Mouse (Mus musculus) kidney, postnatal 0 days (tissue): ENCODE measurements around the gene Hfe2. TPM values are rescaled to one million over a fixed set of nuclear protein-coding genes. Genes with fewer than 3 reads are reported as not detected.
"Not testable (repeated sequence)": the region's sequence is repeated elsewhere in the genome, so short reads cannot be mapped to it uniquely, and the experiment has no call there.

Source experiments
- ATAC-seq: fragments of 200-750 bp; cut with Nextera tagmentation; replicated peaks from 2 replicates; pipeline ENCODE4 v1.8.0; 2017; ENCODE audit warnings: low read depth, moderate number of reproducible peaks, moderate TSS enrichment, moderate library complexity; ENCODE audit not compliant: low FRiP score
- DNase-seq: peaks from one replicate; pipeline ENCODE4 v3.0.0-alpha.2; 2016; ENCODE audit warnings: low spot score
- H3K27ac ChIP-seq: fragments of 300-500 bp; sonication (generic); 2 replicates; pipeline ENCODE4 v1.5.1; 2014; ENCODE audit warnings: mild to moderate bottlenecking
- H3K27me3 ChIP-seq: fragments of 300-500 bp; sonication (generic); 2 replicates; pipeline ENCODE4 v1.6.1; 2014; ENCODE audit warnings: low read length, mixed read lengths; ENCODE audit not compliant: insufficient read depth
- H3K36me3 ChIP-seq: fragments of 300-500 bp; sonication (generic); 2 replicates; pipeline ENCODE4 v1.6.1; 2014; ENCODE audit warnings: low read length, mixed read lengths; ENCODE audit not compliant: insufficient read depth
- H3K4me1 ChIP-seq: fragments of 300-500 bp; sonication (generic); replicated peaks from 2 replicates; pipeline ENCODE4 v1.6.1; 2014; ENCODE audit warnings: antibody characterized with exemption, low read length, mixed read lengths; ENCODE audit not compliant: insufficient read depth
- H3K4me2 ChIP-seq: fragments of 300-500 bp; sonication (generic); 2 replicates; pipeline ENCODE4 v1.6.1; 2014; ENCODE audit warnings: mild to moderate bottlenecking, low read length, moderate library complexity, mixed read lengths
- H3K4me3 ChIP-seq: fragments of 300-500 bp; sonication (generic); replicated peaks from 2 replicates; pipeline ENCODE4 v1.5.1; 2014; ENCODE audit warnings: low read depth, low read length
- H3K9ac ChIP-seq: fragments of 300-500 bp; sonication (generic); 2 replicates; pipeline ENCODE4 v1.6.1; 2014; ENCODE audit warnings: low read depth, low read length
- H3K9me3 ChIP-seq: fragments of 300-500 bp; sonication (generic); replicated peaks from 2 replicates; pipeline ENCODE4 v1.6.1; 2016; ENCODE audit warnings: low read length, inconsistent platforms, mixed read lengths
- CTCF ChIP-seq: IDR thresholded peaks from 2 replicates; pipeline ENCODE4 v1.5.1; 2016; ENCODE audit warnings: antibody characterized with exemption, low read depth, mild to moderate bottlenecking, moderate library complexity
- WGBS: fragments of 180-500 bp; shearing (Covaris S2); extraction: QIAGEN DNeasy Blood & Tissue Kit; methylation state at CpG from one replicate; pipeline ENCODE4 v1.1.7; 2014; 5-methylcytosine and 5-hydroxymethylcytosine counted together
- polyA plus RNA-seq: library from polyadenylated mRNA; unstranded; fragments of >200 nt; fragmentation: Nextera tagmentation; extraction: Ambion mirVana; gene quantifications from 2 replicates; pipeline ENCODE4 v1.2.1, GENCODE M21; 2015

Gene Hfe2
- polyA plus RNA-seq, 1 experiment from 2014 or later, result 0.07 TPM

GRCm38 (mm10) chr3:96487596-96488289, 37.2 kb upstream of the Hfe2 start:
- peak; percentile 52; the same call in 1 of the 2 replicates for TF ChIP-seq CTCF
- no peak for ATAC-seq
- H3K27me3 ChIP-seq, result no peaks in the 10 kb centered on the region
- H3K9me3 ChIP-seq, result no peaks in the 10 kb centered on the region
- H3K9ac ChIP-seq, result peak overlapping the region; percentile 52; the same call in 1 of the 2 replicates
- H3K4me2 ChIP-seq, result peak overlapping the region; percentile 53
- peak overlapping the region; percentile 11 for H3K4me3 ChIP-seq
- DNase-seq, result peak; percentile 65
- peak overlapping the region; percentile 85 for H3K27ac ChIP-seq
- WGBS, result 5% methylated on average over 25 of the region's 26 CpGs
- no peaks in the 10 kb centered on the region for H3K36me3 ChIP-seq
- no peaks in the 10 kb centered on the region for H3K4me1 ChIP-seq

GRCm38 (mm10) chr3:96488290-96488906, 36.6 kb upstream of the Hfe2 start:
- ATAC-seq, result peak; percentile 88
- not testable (repeated sequence) for DNase-seq, H3K27me3 ChIP-seq, H3K36me3 ChIP-seq, H3K9me3 ChIP-seq, H3K4me1 ChIP-seq
- Histone ChIP-seq H3K27ac (peak overlapping the region; percentile 85), H3K4me3 (peak overlapping the region; percentile 11), H3K4me2 (peak overlapping the region; percentile 53), H3K9ac (peak overlapping the region; percentile 52; the same call in 1 of the 2 replicates)
- WGBS, result no CpG with 5 or more reads among the region's 55 CpGs

- H3K9me3 ChIP-seq, H3K27me3 ChIP-seq, H3K4me1 ChIP-seq, H3K4me2 ChIP-seq, DNase-seq, H3K9ac ChIP-seq, H3K36me3 ChIP-seq, H3K4me3 ChIP-seq: not testable (repeated sequence)
- under 1% methylated on average over 7 of the region's 31 CpGs for WGBS
- peak overlapping the region; percentile 77; the same call in 1 of the 2 replicates for H3K27ac ChIP-seq
- peak; percentile 65 for ATAC-seq
These were observed 35.9 kb upstream of the Hfe2 start for GRCm38 (mm10) chr3:96488907-96489629.

- not testable (repeated sequence) for H3K9me3 ChIP-seq, H3K27me3 ChIP-seq, H3K9ac ChIP-seq, H3K4me3 ChIP-seq, DNase-seq, ATAC-seq, H3K4me2 ChIP-seq, H3K36me3 ChIP-seq, H3K4me1 ChIP-seq
- WGBS, result 80% methylated on average over 5 of the region's 8 CpGs
- H3K27ac ChIP-seq, result peak overlapping the region; percentile 78
These were observed 35.3 kb upstream of the Hfe2 start for GRCm38 (mm10) chr3:96489636-96490035.

GRCm38 (mm10) chr3:96494456-96494855, 30.5 kb upstream of the Hfe2 start:
- WGBS, result 96% methylated on average over 5 of the region's 11 CpGs
- not testable (repeated sequence) for H3K27ac ChIP-seq, H3K4me2 ChIP-seq, ATAC-seq, H3K9me3 ChIP-seq, H3K4me3 ChIP-seq, H3K36me3 ChIP-seq, H3K4me1 ChIP-seq, DNase-seq, H3K9ac ChIP-seq, H3K27me3 ChIP-seq

GRCm38 (mm10) chr3:96494912-96495311, 30.1 kb upstream of the Hfe2 start:
- ATAC-seq, result no peak

More at GRCm38 (mm10) chr3:96494912-96495311, 30.1 kb upstream of the Hfe2 start:
- Histone ChIP-seq H3K27me3 (no peaks in the 10 kb centered on the region), H3K4me2 (no peak overlapping the region), H3K4me3 (no peak overlapping the region), H3K4me1 (0 out of 2 replicates have a peak, but pooled peaks cover 3% of the 10 kb centered on the region), H3K9ac (no peak overlapping the region), H3K9me3 (no peaks in the 10 kb centered on the region), H3K27ac (no peak overlapping the region), H3K36me3 (no peaks in the 10 kb centered on the region)
- TF ChIP-seq CTCF, result no peak
- no peak for DNase-seq
- over 99% methylated on average over 3 of the region's 3 CpGs for WGBS
